Mouse (Mus musculus): ENCODE measurements around the gene Tmem123. TPM values are rescaled to one million over a fixed set of nuclear protein-coding genes. Genes with fewer than 3 reads are reported as not detected.

The Tmem123 gene
- polyA plus RNA-seq, 1 experiment from 2014 or later = 13.0 TPM

Small RNAs within 50 kb of the gene (microRNA-seq; reads per million reads assigned to microRNA genes)
- 1.1 reads per million for gene Mir5618

Other genes starting within 250 kb of the Tmem123 start
- 0.10 TPM in 1 of 2 replicates, not detected in the other for gene Mmp8, start 205.6 kb upstream of the Tmem123 start, polyA plus RNA-seq (2014; fragmentation: Nextera tagmentation; extraction: Ambion mirVana)
- not detected in 2 replicates for gene Mmp27, start 192.6 kb upstream of the Tmem123 start, polyA plus RNA-seq (2014; fragmentation: Nextera tagmentation; extraction: Ambion mirVana)
- gene Mmp20, start 135.8 kb upstream of the Tmem123 start, polyA plus RNA-seq (2014; fragmentation: Nextera tagmentation; extraction: Ambion mirVana) = not detected in 2 replicates
- gene Mmp7, start 72.0 kb upstream of the Tmem123 start, polyA plus RNA-seq (2014; fragmentation: Nextera tagmentation; extraction: Ambion mirVana) = not detected in 2 replicates
- 49.3 and 53.6 TPM in 2 replicates for gene Birc2, start 73.0 kb downstream of the Tmem123 start, polyA plus RNA-seq (2014; fragmentation: Nextera tagmentation; extraction: Ambion mirVana)
- 0.70 and 3.2 TPM in 2 replicates for gene Birc3, start 109.1 kb downstream of the Tmem123 start, polyA plus RNA-seq (2014; fragmentation: Nextera tagmentation; extraction: Ambion mirVana)
- gene Yap1, start 240.6 kb downstream of the Tmem123 start, polyA plus RNA-seq (2014; fragmentation: Nextera tagmentation; extraction: Ambion mirVana) = 4.4 and 8.0 TPM in 2 replicates

Data from neural tube, embryonic 14.5 days (tissue).